Mouse (Mus musculus) kidney, embryonic 15.5 days (tissue): ENCODE results near the gene Ess2. TPM values are rescaled to one million over a fixed set of nuclear protein-coding genes. Genes with fewer than 3 reads are reported as not detected.

Experiments
- ATAC-seq: fragments of 200-750 bp; cut with Nextera tagmentation; replicated peaks from 2 replicates; pipeline ENCODE4 v1.8.0; 2017; ENCODE audit warnings: moderate TSS enrichment; ENCODE audit not compliant: low FRiP score
- H3K27ac ChIP-seq: fragments of 300-500 bp; sonication (generic); 2 replicates; pipeline ENCODE4 v1.5.1; 2015; ENCODE audit warnings: mild to moderate bottlenecking, inconsistent platforms
- H3K27me3 ChIP-seq: fragments of 300-500 bp; sonication (generic); 2 replicates; pipeline ENCODE4 v1.6.1; 2015; ENCODE audit warnings: inconsistent platforms
- H3K36me3 ChIP-seq: fragments of 300-500 bp; sonication (generic); 2 replicates; pipeline ENCODE4 v1.6.1; 2015; ENCODE audit warnings: inconsistent platforms
- H3K4me1 ChIP-seq: fragments of 300-500 bp; sonication (generic); 2 replicates; pipeline ENCODE4 v1.6.1; 2015; ENCODE audit warnings: inconsistent platforms
- H3K4me2 ChIP-seq: fragments of 300-500 bp; sonication (generic); 2 replicates; pipeline ENCODE4 v1.6.1; 2015; ENCODE audit warnings: moderate library complexity, mild to moderate bottlenecking, inconsistent platforms
- H3K4me3 ChIP-seq: fragments of 300-500 bp; sonication (generic); replicated peaks from 2 replicates; pipeline ENCODE4 v1.5.1; 2015; ENCODE audit warnings: mild to moderate bottlenecking, inconsistent platforms
- H3K9ac ChIP-seq: fragments of 300-500 bp; sonication (generic); 2 replicates; pipeline ENCODE4 v1.6.1; 2015; ENCODE audit warnings: mild to moderate bottlenecking, inconsistent platforms
- H3K9me3 ChIP-seq: fragments of 300-500 bp; sonication (generic); replicated peaks from 2 replicates; pipeline ENCODE4 v1.6.1; 2016; ENCODE audit warnings: inconsistent platforms
- WGBS: fragments of 180-500 bp; shearing (Covaris S2); methylation state at CpG from one replicate; pipeline ENCODE4 v1.1.7; 2015; ENCODE audit warnings: mixed read lengths; 5-methylcytosine and 5-hydroxymethylcytosine counted together
- polyA plus RNA-seq: library from polyadenylated mRNA; unstranded; fragments of >200 nt; fragmentation: Nextera tagmentation; extraction: Ambion mirVana; gene quantifications from 2 replicates; pipeline ENCODE4 v1.2.1, GENCODE M21; 2015

The Ess2 gene
- polyA plus RNA-seq, 1 experiment from 2014 or later: 42.3 TPM

- Histone ChIP-seq H3K27ac (no peak overlapping the region), H3K4me1 (peaks cover 6% of the 10 kb centered on the region; the same call in 1 of the 2 replicates), H3K9me3 (no peaks in the 10 kb centered on the region), H3K27me3 (peaks cover 19% of the 10 kb centered on the region; the same call in 1 of the 2 replicates), H3K36me3 (no peaks in the 10 kb centered on the region), H3K4me3 (no peak overlapping the region), H3K9ac (no peak overlapping the region), H3K4me2 (no peak overlapping the region)
- ATAC-seq: no peak
- 61% methylated on average over 3 of the region's 3 CpGs for WGBS
These were observed 23.3 kb upstream of the Ess2 start for GRCm38 (mm10) chr16:17934445-17934910.

- no peak overlapping the region for H3K4me3 ChIP-seq
- 68% methylated on average over 9 of the region's 9 CpGs for WGBS
- ATAC-seq: no peak
- H3K4me2 ChIP-seq: no peak overlapping the region
- no peak overlapping the region for H3K27ac ChIP-seq
- H3K27me3 ChIP-seq: peaks cover 19% of the 10 kb centered on the region; the same call in 1 of the 2 replicates
- H3K9ac ChIP-seq: no peak overlapping the region
- H3K9me3 ChIP-seq: no peaks in the 10 kb centered on the region
- H3K36me3 ChIP-seq: no peaks in the 10 kb centered on the region
- H3K4me1 ChIP-seq: 0 out of 2 replicates have a peak, but pooled peaks cover 2% of the 10 kb centered on the region
These were observed 22.7 kb upstream of the Ess2 start for GRCm38 (mm10) chr16:17933594-17934444.

- Histone ChIP-seq H3K9me3 (no peaks in the 10 kb centered on the region), H3K4me2 (no peak overlapping the region), H3K27ac (no peak overlapping the region), H3K27me3 (peaks cover 12% of the 10 kb centered on the region; the same call in 1 of the 2 replicates), H3K36me3 (no peaks in the 10 kb centered on the region), H3K4me1 (peaks cover 15% of the 10 kb centered on the region), H3K4me3 (no peak overlapping the region), H3K9ac (no peak overlapping the region)
- ATAC-seq: no peak
- 72% methylated on average over 5 of the region's 5 CpGs for WGBS
These were observed 20.8 kb upstream of the Ess2 start for GRCm38 (mm10) chr16:17931906-17932460.

GRCm38 (mm10) chr16:17929631-17930030 lies 18.5 kb upstream of the Ess2 start:
- Histone ChIP-seq H3K4me1 (peaks cover 20% of the 10 kb centered on the region), H3K27me3 (no peaks in the 10 kb centered on the region; the same call in 1 of the 2 replicates), H3K36me3 (peaks cover 19% of the 10 kb centered on the region), H3K4me2 (no peak overlapping the region), H3K9me3 (no peaks in the 10 kb centered on the region), H3K9ac (no peak overlapping the region), H3K4me3 (no peak overlapping the region), H3K27ac (no peak overlapping the region)
- ATAC-seq: no peak
- 76% methylated on average over 2 of the region's 2 CpGs for WGBS

GRCm38 (mm10) chr16:17929211-17929610 lies 18.1 kb upstream of the Ess2 start:
- Histone ChIP-seq H3K27me3 (no peaks in the 10 kb centered on the region; the same call in 1 of the 2 replicates), H3K9me3 (no peaks in the 10 kb centered on the region), H3K9ac (no peak overlapping the region), H3K36me3 (peaks cover 21% of the 10 kb centered on the region), H3K4me2 (no peak overlapping the region), H3K4me3 (no peak overlapping the region), H3K27ac (peak overlapping the region; percentile 94; the same call in 1 of the 2 replicates), H3K4me1 (peaks cover 20% of the 10 kb centered on the region)
- 15% methylated on average over 2 of the region's 2 CpGs for WGBS
- no peak for ATAC-seq

- peak overlapping the region; percentile 96 for H3K4me3 ChIP-seq
- peaks cover 20% of the 10 kb centered on the region for H3K4me1 ChIP-seq
- WGBS: under 1% methylated on average over 9 of the region's 9 CpGs
- H3K27ac ChIP-seq: peak overlapping the region; percentile 94
- H3K4me2 ChIP-seq: peak overlapping the region; percentile 99
- ATAC-seq: peak; percentile 31
- peak overlapping the region; percentile 83 for H3K9ac ChIP-seq
- H3K9me3 ChIP-seq: no peaks in the 10 kb centered on the region
- peaks cover 21% of the 10 kb centered on the region for H3K36me3 ChIP-seq
- H3K27me3 ChIP-seq: no peaks in the 10 kb centered on the region
These were observed 17.5 kb upstream of the Ess2 start for GRCm38 (mm10) chr16:17928627-17929104.

- Histone ChIP-seq H3K4me2 (peak within 1 kb of the TSS; percentile 99), H3K4me1 (peaks cover 21% of the 10 kb centered on the region), H3K9ac (peak within 1 kb of the TSS; percentile 83), H3K4me3 (peak within 1 kb of the TSS; percentile 96), H3K9me3 (no peaks in the 10 kb centered on the region), H3K27me3 (no peaks in the 10 kb centered on the region), H3K36me3 (peaks cover 21% of the 10 kb centered on the region), H3K27ac (peak within 1 kb of the TSS; percentile 94)
- WGBS: under 1% methylated on average over 47 of the region's 47 CpGs
- peak; percentile 85 for ATAC-seq
These were observed 17.0 kb upstream of the Ess2 start, which contains the start of gene Slc25a1 for GRCm38 (mm10) chr16:17928087-17928580. Gene Slc25a1 (minus strand): TSS chr16:17928219.

GRCm38 (mm10) chr16:17927351-17928082 lies 16.4 kb upstream of the Ess2 start:
- Histone ChIP-seq H3K9me3 (no peaks in the 10 kb centered on the region), H3K4me1 (peaks cover 28% of the 10 kb centered on the region), H3K4me3 (peak overlapping the region; percentile 96), H3K36me3 (peaks cover 21% of the 10 kb centered on the region), H3K27me3 (no peaks in the 10 kb centered on the region), H3K9ac (peak overlapping the region; percentile 83), H3K4me2 (peak overlapping the region; percentile 99), H3K27ac (peak overlapping the region; percentile 94)
- under 1% methylated on average over 72 of the region's 72 CpGs for WGBS
- peak; percentile 61 for ATAC-seq

GRCm38 (mm10) chr16:17922163-17922538 lies 11.0 kb upstream of the Ess2 start:
- peak overlapping the region; percentile 88 for H3K27ac ChIP-seq
- peak; percentile 15; the same call in 1 of the 2 replicates for ATAC-seq

GRCm38 (mm10) chr16:17921325-17922162 lies 10.4 kb upstream of the Ess2 start:
- Histone ChIP-seq H3K36me3 (peaks cover 21% of the 10 kb centered on the region), H3K27me3 (peaks cover 45% of the 10 kb centered on the region), H3K4me1 (peaks cover 26% of the 10 kb centered on the region), H3K4me2 (peak overlapping the region; percentile 83), H3K9ac (peak overlapping the region; percentile 86), H3K9me3 (0 out of 2 replicates have a peak, but pooled peaks cover 3% of the 10 kb centered on the region), H3K27ac (peak overlapping the region; percentile 88), H3K4me3 (peak overlapping the region; percentile 62)
- WGBS: 2% methylated on average over 47 of the region's 47 CpGs
- peak; percentile 90 for ATAC-seq

More at GRCm38 (mm10) chr16:17922163-17922538, 11.0 kb upstream of the Ess2 start:
- Histone ChIP-seq H3K27me3 (peaks cover 39% of the 10 kb centered on the region), H3K9ac (peak overlapping the region; percentile 86), H3K4me1 (peaks cover 32% of the 10 kb centered on the region), H3K4me3 (peak overlapping the region; percentile 62), H3K9me3 (0 out of 2 replicates have a peak, but pooled peaks cover 3% of the 10 kb centered on the region), H3K36me3 (peaks cover 21% of the 10 kb centered on the region), H3K4me2 (peak overlapping the region; percentile 83)
- WGBS: under 1% methylated on average over 14 of the region's 14 CpGs
